Mouse (Mus musculus) kidney, embryonic 16.5 days (tissue): ENCODE data around the gene Arid3c. TPM values are rescaled to one million over a fixed set of nuclear protein-coding genes. Genes with fewer than 3 reads are reported as not detected.
A peak's percentile ranks its signal among the peaks of the same experiment; 100 is the strongest.
"Not testable (repeated sequence)": the region's sequence is repeated elsewhere in the genome, so short reads cannot be mapped to it uniquely, and the experiment has no call there.

Source experiments
- ATAC-seq: fragments of 200-750 bp; cut with Nextera tagmentation; 2 replicates; pipeline ENCODE4 v1.8.0; 2017; ENCODE audit warnings: moderate TSS enrichment; ENCODE audit not compliant: low FRiP score, low TSS enrichment
- H3K27ac ChIP-seq: fragments of 300-500 bp; sonication (generic); 2 replicates; pipeline ENCODE4 v1.5.1; 2014; ENCODE audit warnings: low read length
- H3K27me3 ChIP-seq: fragments of 300-500 bp; sonication (generic); 2 replicates; pipeline ENCODE4 v1.6.1; 2014; ENCODE audit warnings: low read length, control low read depth, mixed read lengths; ENCODE audit not compliant: insufficient read depth
- H3K36me3 ChIP-seq: fragments of 300-500 bp; sonication (generic); 2 replicates; pipeline ENCODE4 v1.6.1; 2014; ENCODE audit warnings: low read length, control low read depth, mixed read lengths; ENCODE audit not compliant: insufficient read depth
- H3K4me1 ChIP-seq: fragments of 300-500 bp; sonication (generic); 2 replicates; pipeline ENCODE4 v1.6.1; 2014; ENCODE audit warnings: low read length, control low read depth, mixed read lengths; ENCODE audit not compliant: insufficient read depth
- H3K4me2 ChIP-seq: fragments of 300-500 bp; sonication (generic); replicated peaks from 2 replicates; pipeline ENCODE4 v1.6.1; 2014; ENCODE audit warnings: low read depth, low read length
- H3K4me3 ChIP-seq: fragments of 300-500 bp; sonication (generic); 2 replicates; pipeline ENCODE4 v1.5.1; 2014; ENCODE audit warnings: mild to moderate bottlenecking, low read length
- H3K9ac ChIP-seq: fragments of 300-500 bp; sonication (generic); replicated peaks from 2 replicates; pipeline ENCODE4 v1.6.1; 2014; ENCODE audit warnings: low read length
- H3K9me3 ChIP-seq: fragments of 300-500 bp; sonication (generic); 2 replicates; pipeline ENCODE4 v1.6.1; 2016; ENCODE audit warnings: low read length, control low read depth
- WGBS: fragments of 180-500 bp; shearing (Covaris S2); extraction: QIAGEN DNeasy Blood & Tissue Kit; methylation state at CpG from one replicate; pipeline ENCODE4 v1.1.7; 2014; 5-methylcytosine and 5-hydroxymethylcytosine counted together
- polyA plus RNA-seq: library from polyadenylated mRNA; unstranded; fragments of >200 nt; fragmentation: Nextera tagmentation; extraction: Ambion mirVana; gene quantifications from 2 replicates; pipeline ENCODE4 v1.2.1, GENCODE M21; 2015

Gene Arid3c
- polyA plus RNA-seq, 1 experiment from 2014 or later: not detected

- Histone ChIP-seq H3K36me3 (0 out of 2 replicates have a peak, but pooled peaks cover 6% of the 10 kb centered on the region), H3K9me3 (no peaks in the 10 kb centered on the region), H3K9ac (peak overlapping the region; percentile 81), H3K27ac (no peak overlapping the region), H3K4me3 (peak overlapping the region; percentile 67), H3K27me3 (no peaks in the 10 kb centered on the region), H3K4me2 (peak overlapping the region; percentile 86), H3K4me1 (peaks cover 39% of the 10 kb centered on the region)
- ATAC-seq: no peak
- WGBS: 80% methylated on average over 16 of the region's 16 CpGs
Measured at GRCm38 (mm10) chr4:41711705-41712375, 19.1 kb downstream of the Arid3c start.

- Histone ChIP-seq H3K4me2 (no peak overlapping the region), H3K36me3 (no peaks in the 10 kb centered on the region), H3K9ac (no peak overlapping the region), H3K9me3 (no peaks in the 10 kb centered on the region), H3K27ac (no peak overlapping the region), H3K4me3 (no peak overlapping the region), H3K4me1 (peaks cover 39% of the 10 kb centered on the region), H3K27me3 (peaks cover 13% of the 10 kb centered on the region; the same call in 1 of the 2 replicates)
- 59% methylated on average over 4 of the region's 4 CpGs for WGBS
- ATAC-seq: no peak
Measured at GRCm38 (mm10) chr4:41710229-41710628, 20.7 kb downstream of the Arid3c start.

GRCm38 (mm10) chr4:41708192-41708745 lies 22.7 kb downstream of the Arid3c start:
- WGBS: 37% methylated on average over 8 of the region's 8 CpGs
- Histone ChIP-seq H3K27me3 (peaks cover 14% of the 10 kb centered on the region; the same call in 1 of the 2 replicates), H3K36me3 (no peaks in the 10 kb centered on the region), H3K4me1 (peaks cover 31% of the 10 kb centered on the region), H3K9me3 (no peaks in the 10 kb centered on the region), H3K4me3 (no peak overlapping the region), H3K9ac (no peak overlapping the region), H3K27ac (no peak overlapping the region), H3K4me2 (no peak overlapping the region)
- no peak for ATAC-seq

GRCm38 (mm10) chr4:41707011-41707535 lies 23.9 kb downstream of the Arid3c start:
- H3K27me3 ChIP-seq: peaks cover 14% of the 10 kb centered on the region; the same call in 1 of the 2 replicates
- H3K27ac ChIP-seq: no peak overlapping the region
- H3K4me1 ChIP-seq: peaks cover 23% of the 10 kb centered on the region
- no peaks in the 10 kb centered on the region for H3K36me3 ChIP-seq
- peak; percentile 74 for ATAC-seq
- H3K4me3 ChIP-seq: no peak overlapping the region
- peak overlapping the region; percentile 40 for H3K4me2 ChIP-seq
- no peaks in the 10 kb centered on the region for H3K9me3 ChIP-seq
- no peak overlapping the region; the same call in 1 of the 2 replicates for H3K9ac ChIP-seq
- WGBS: 2% methylated on average over 13 of the region's 13 CpGs

- H3K4me2 ChIP-seq: no peak overlapping the region
- no peaks in the 10 kb centered on the region for H3K36me3 ChIP-seq
- H3K9ac ChIP-seq: no peak overlapping the region
- peaks cover 14% of the 10 kb centered on the region; the same call in 1 of the 2 replicates for H3K4me1 ChIP-seq
- ATAC-seq: no peak
- H3K9me3 ChIP-seq: no peaks in the 10 kb centered on the region
- peaks cover 14% of the 10 kb centered on the region; the same call in 1 of the 2 replicates for H3K27me3 ChIP-seq
- no peak overlapping the region for H3K4me3 ChIP-seq
- H3K27ac ChIP-seq: no peak overlapping the region
- 66% methylated on average over 19 of the region's 19 CpGs for WGBS
Measured at GRCm38 (mm10) chr4:41705922-41706754, 24.8 kb downstream of the Arid3c start.

GRCm38 (mm10) chr4:41704651-41705050 lies 26.3 kb downstream of the Arid3c start:
- 7% methylated on average over 5 of the region's 5 CpGs for WGBS
- no peak overlapping the region for H3K9ac ChIP-seq
- no peak for ATAC-seq

GRCm38 (mm10) chr4:41702226-41702625 lies 28.7 kb downstream of the Arid3c start:
- 54% methylated on average over 2 of the region's 2 CpGs for WGBS
- not testable (repeated sequence) for H3K4me3 ChIP-seq, H3K4me1 ChIP-seq, H3K36me3 ChIP-seq, H3K27ac ChIP-seq, H3K9me3 ChIP-seq, ATAC-seq, H3K4me2 ChIP-seq, H3K9ac ChIP-seq
- H3K27me3 ChIP-seq: peaks cover 14% of the 10 kb centered on the region; the same call in 1 of the 2 replicates

More at GRCm38 (mm10) chr4:41704651-41705050, 26.3 kb downstream of the Arid3c start:
- peaks cover 14% of the 10 kb centered on the region; the same call in 1 of the 2 replicates for H3K27me3 ChIP-seq
- no peaks in the 10 kb centered on the region for H3K36me3 ChIP-seq
- H3K4me1 ChIP-seq: peaks cover 12% of the 10 kb centered on the region; the same call in 1 of the 2 replicates
- no peak overlapping the region for H3K4me3 ChIP-seq
- no peaks in the 10 kb centered on the region for H3K9me3 ChIP-seq
- no peak overlapping the region for H3K27ac ChIP-seq
- H3K4me2 ChIP-seq: no peak overlapping the region

- not testable (repeated sequence) for H3K4me1 ChIP-seq, H3K27ac ChIP-seq, H3K9me3 ChIP-seq, ATAC-seq, H3K27me3 ChIP-seq, H3K4me2 ChIP-seq, H3K9ac ChIP-seq, H3K4me3 ChIP-seq, H3K36me3 ChIP-seq
- 100% methylated on average over 1 of the region's 8 CpGs for WGBS
Measured at GRCm38 (mm10) chr4:41700224-41700623, 30.7 kb downstream of the Arid3c start.

- not testable (repeated sequence) for H3K4me3 ChIP-seq, H3K36me3 ChIP-seq, H3K27me3 ChIP-seq, H3K4me2 ChIP-seq, H3K9me3 ChIP-seq, H3K4me1 ChIP-seq, ATAC-seq, H3K27ac ChIP-seq, H3K9ac ChIP-seq
- 85% methylated on average over 10 of the region's 10 CpGs for WGBS
Measured at GRCm38 (mm10) chr4:41699783-41700182, 31.2 kb downstream of the Arid3c start, which contains the start of gene Il11ra1. Il11ra1 (plus strand) TSS chr4:41699989.
